Mouse (Mus musculus) hindbrain, embryonic 11.5 days (tissue): ENCODE measurements around the gene Zfp961. TPM values are rescaled to one million over a fixed set of nuclear protein-coding genes. Genes with fewer than 3 reads are reported as not detected.
"Not testable (repeated sequence)": the region's sequence is repeated elsewhere in the genome, so short reads cannot be mapped to it uniquely, and the experiment has no call there.

ENCODE experiments used
- ATAC-seq: fragments of 200-750 bp; cut with Nextera tagmentation; 2 replicates; pipeline ENCODE4 v1.8.0; 2017; ENCODE audit warnings: mild to moderate bottlenecking, moderate TSS enrichment, moderate library complexity; ENCODE audit not compliant: low FRiP score
- DNase-seq: peaks from one replicate; pipeline ENCODE4 v3.0.0-alpha.2; 2015; ENCODE audit warnings: low spot score
- H3K27ac ChIP-seq: fragments of 300-500 bp; sonication (generic); 2 replicates; pipeline ENCODE4 v1.5.1; 2014; ENCODE audit warnings: mild to moderate bottlenecking, low read depth, low read length
- H3K27me3 ChIP-seq: fragments of 300-500 bp; sonication (generic); 2 replicates; pipeline ENCODE4 v1.6.1; 2014; ENCODE audit warnings: mild to moderate bottlenecking, low read length, moderate library complexity, mixed read lengths; ENCODE audit not compliant: control insufficient read depth, insufficient read depth
- H3K36me3 ChIP-seq: fragments of 300-500 bp; sonication (generic); 2 replicates; pipeline ENCODE4 v1.6.1; 2014; ENCODE audit warnings: mild to moderate bottlenecking, low read length, moderate library complexity, mixed read lengths; ENCODE audit not compliant: control insufficient read depth, insufficient read depth
- H3K4me1 ChIP-seq: fragments of 300-500 bp; sonication (generic); replicated peaks from 2 replicates; pipeline ENCODE4 v1.6.1; 2014; ENCODE audit warnings: low read length, mixed read lengths; ENCODE audit not compliant: control insufficient read depth, insufficient read depth
- H3K4me2 ChIP-seq: fragments of 300-500 bp; sonication (generic); replicated peaks from 2 replicates; pipeline ENCODE4 v1.6.1; 2014; ENCODE audit warnings: mild to moderate bottlenecking, low read depth, low read length
- H3K4me3 ChIP-seq: fragments of 300-500 bp; sonication (generic); 2 replicates; pipeline ENCODE4 v1.5.1; 2014; ENCODE audit warnings: low read depth, low read length
- H3K9ac ChIP-seq: fragments of 300-500 bp; sonication (generic); 2 replicates; pipeline ENCODE4 v1.6.1; 2014; ENCODE audit warnings: low read depth, low read length
- H3K9me3 ChIP-seq: fragments of 300-500 bp; sonication (generic); 2 replicates; pipeline ENCODE4 v1.6.1; 2016; ENCODE audit warnings: low read length; ENCODE audit not compliant: control insufficient read depth
- WGBS: fragments of 180-500 bp; shearing (Covaris S2); extraction: QIAGEN DNeasy Blood & Tissue Kit; methylation state at CpG from one replicate; pipeline ENCODE4 v1.1.7; 2014; 5-methylcytosine and 5-hydroxymethylcytosine counted together
- polyA plus RNA-seq: library from polyadenylated mRNA; unstranded; fragments of >200 nt; fragmentation: Nextera tagmentation; extraction: Ambion mirVana; gene quantifications from 2 replicates; pipeline ENCODE4 v1.2.1, GENCODE M21; 2014

Zfp961 gene
- polyA plus RNA-seq, 1 experiment from 2014 or later, result 21.4 TPM

- not testable (repeated sequence) for H3K27me3 ChIP-seq, H3K4me2 ChIP-seq, H3K36me3 ChIP-seq, H3K4me1 ChIP-seq, DNase-seq, H3K4me3 ChIP-seq, ATAC-seq, H3K9ac ChIP-seq, H3K9me3 ChIP-seq, H3K27ac ChIP-seq
- WGBS, result 94% methylated on average over 16 of the region's 16 CpGs
Observed at GRCm38 (mm10) chr8:71952961-71953700, 2.3 kb downstream of the Zfp961 start.

- WGBS, result 97% methylated on average over 9 of the region's 9 CpGs
- no peak for DNase-seq
- H3K9me3 ChIP-seq, result no peaks in the 10 kb centered on the region; the same call in 1 of the 2 replicates
- H3K4me2 ChIP-seq, result no peak overlapping the region
- no peak overlapping the region for H3K27ac ChIP-seq
- H3K9ac ChIP-seq, result no peak overlapping the region
- H3K4me1 ChIP-seq, result no peaks in the 10 kb centered on the region
- H3K27me3 ChIP-seq, result no peaks in the 10 kb centered on the region
- no peak for ATAC-seq
- no peaks in the 10 kb centered on the region for H3K36me3 ChIP-seq
- no peak overlapping the region for H3K4me3 ChIP-seq
Observed at GRCm38 (mm10) chr8:71954666-71955065, 3.8 kb downstream of the Zfp961 start.

GRCm38 (mm10) chr8:71960483-71960882 lies 9.6 kb downstream of the Zfp961 start:
- H3K9me3 ChIP-seq, result no peaks in the 10 kb centered on the region; the same call in 1 of the 2 replicates
- peaks cover 3% of the 10 kb centered on the region; the same call in 1 of the 2 replicates for H3K36me3 ChIP-seq
- no peaks in the 10 kb centered on the region for H3K27me3 ChIP-seq
- H3K4me1 ChIP-seq, result no peaks in the 10 kb centered on the region
- H3K4me2 ChIP-seq, result no peak overlapping the region
- H3K9ac ChIP-seq, result no peak overlapping the region
- DNase-seq (no peak), ATAC-seq (no peak)
- H3K27ac ChIP-seq, result no peak overlapping the region
- H3K4me3 ChIP-seq, result no peak overlapping the region

GRCm38 (mm10) chr8:71961796-71962195 lies 11.0 kb downstream of the Zfp961 start:
- 88% methylated on average over 5 of the region's 5 CpGs for WGBS
- peaks cover 2% of the 10 kb centered on the region; the same call in 1 of the 2 replicates for H3K9me3 ChIP-seq
- H3K4me2 ChIP-seq, result no peak overlapping the region
- no peak overlapping the region for H3K4me3 ChIP-seq
- no peak overlapping the region for H3K27ac ChIP-seq
- no peak for ATAC-seq
- H3K36me3 ChIP-seq, result peaks cover 9% of the 10 kb centered on the region
- H3K27me3 ChIP-seq, result no peaks in the 10 kb centered on the region
- no peak for DNase-seq
- H3K9ac ChIP-seq, result no peak overlapping the region
- H3K4me1 ChIP-seq, result no peaks in the 10 kb centered on the region

GRCm38 (mm10) chr8:71964051-71964450 lies 13.2 kb downstream of the Zfp961 start:
- 93% methylated on average over 3 of the region's 3 CpGs for WGBS
- Histone ChIP-seq H3K9ac (no peak overlapping the region), H3K4me1 (no peaks in the 10 kb centered on the region), H3K4me2 (no peak overlapping the region), H3K27me3 (no peaks in the 10 kb centered on the region), H3K27ac (no peak overlapping the region), H3K9me3 (peaks cover 2% of the 10 kb centered on the region; the same call in 1 of the 2 replicates), H3K4me3 (no peak overlapping the region), H3K36me3 (peaks cover 17% of the 10 kb centered on the region)
- ATAC-seq (no peak), DNase-seq (no peak)

GRCm38 (mm10) chr8:71965166-71965565 lies 14.3 kb downstream of the Zfp961 start:
- H3K36me3 ChIP-seq, result peaks cover 17% of the 10 kb centered on the region
- WGBS, result 92% methylated on average over 2 of the region's 2 CpGs

GRCm38 (mm10) chr8:71966411-71966810 lies 15.6 kb downstream of the Zfp961 start:
- H3K4me2 ChIP-seq, result no peak overlapping the region
- no peak for ATAC-seq
- H3K27me3 ChIP-seq, result no peaks in the 10 kb centered on the region
- H3K4me1 ChIP-seq, result no peaks in the 10 kb centered on the region
- DNase-seq, result no peak
- peaks cover 2% of the 10 kb centered on the region; the same call in 1 of the 2 replicates for H3K9me3 ChIP-seq
- no peak overlapping the region for H3K4me3 ChIP-seq
- H3K36me3 ChIP-seq, result peaks cover 17% of the 10 kb centered on the region
- H3K27ac ChIP-seq, result no peak overlapping the region
- no peak overlapping the region for H3K9ac ChIP-seq

More at GRCm38 (mm10) chr8:71965166-71965565, 14.3 kb downstream of the Zfp961 start:
- ATAC-seq, result no peak
- Histone ChIP-seq H3K9ac (no peak overlapping the region), H3K27ac (no peak overlapping the region), H3K4me2 (no peak overlapping the region), H3K4me1 (no peaks in the 10 kb centered on the region), H3K4me3 (no peak overlapping the region), H3K27me3 (no peaks in the 10 kb centered on the region), H3K9me3 (peaks cover 2% of the 10 kb centered on the region; the same call in 1 of the 2 replicates)
- no peak for DNase-seq

- DNase-seq, result no peak
- Histone ChIP-seq H3K27ac (no peak overlapping the region), H3K4me3 (no peak overlapping the region), H3K27me3 (no peaks in the 10 kb centered on the region), H3K9ac (no peak overlapping the region), H3K4me2 (no peak overlapping the region), H3K9me3 (peaks cover 2% of the 10 kb centered on the region; the same call in 1 of the 2 replicates), H3K36me3 (peaks cover 17% of the 10 kb centered on the region), H3K4me1 (no peaks in the 10 kb centered on the region)
- WGBS, result 93% methylated on average over 5 of the region's 5 CpGs
- ATAC-seq, result no peak
Observed at GRCm38 (mm10) chr8:71967261-71967660, 16.4 kb downstream of the Zfp961 start.

- peaks cover 2% of the 10 kb centered on the region; the same call in 1 of the 2 replicates for H3K9me3 ChIP-seq
- DNase-seq, result no peak
- no peak overlapping the region for H3K27ac ChIP-seq
- no peaks in the 10 kb centered on the region for H3K4me1 ChIP-seq
- no peak overlapping the region for H3K9ac ChIP-seq
- 93% methylated on average over 6 of the region's 6 CpGs for WGBS
- H3K4me2 ChIP-seq, result no peak overlapping the region
- no peak for ATAC-seq
- peaks cover 17% of the 10 kb centered on the region for H3K36me3 ChIP-seq
- H3K4me3 ChIP-seq, result no peak overlapping the region
- H3K27me3 ChIP-seq, result no peaks in the 10 kb centered on the region
Observed at GRCm38 (mm10) chr8:71968100-71968499, 17.3 kb downstream of the Zfp961 start.
